Mouse (Mus musculus): ENCODE measurements at regions not wholly inside any gene's neighbourhood (a gene's known extent, or its start where the extent isn't known, plus 50 kb on each side); places are given as distances from the start of the nearest gene placed in this dataset.

DNA sequence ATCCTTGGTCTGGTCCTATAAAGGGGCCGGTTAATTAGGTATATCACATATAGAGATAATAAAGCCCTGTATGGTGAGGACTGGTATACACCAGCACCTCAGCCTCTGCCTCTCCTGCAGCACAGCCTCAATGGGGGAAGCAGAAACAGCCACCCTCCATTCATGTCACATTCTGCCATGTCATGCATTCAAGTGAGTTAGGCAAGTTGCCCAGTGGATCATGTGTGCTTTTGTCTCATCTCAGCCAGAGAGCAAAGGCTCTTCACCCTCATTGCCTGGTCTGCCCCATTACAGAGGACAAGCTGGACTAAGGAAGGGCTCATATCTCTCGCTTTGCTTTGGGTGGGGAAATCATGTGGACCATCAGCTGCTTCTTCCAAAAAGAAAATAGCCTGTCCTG lies 85.4 kb downstream of the 1810010D01Rik start:
- Histone ChIP-seq H3K27ac (ENCODE audit: low read depth, low read length) (no peak overlapping the region), H3K9me3 (ENCODE audit: low read length) (no peaks in the 10 kb centered on the region), H3K4me1 (ENCODE audit: insufficient read depth) (no peaks in the 10 kb centered on the region), H3K27me3 (ENCODE audit: insufficient read depth, low read length) (no peaks in the 10 kb centered on the region), H3K4me2 (ENCODE audit: low read depth) (no peak overlapping the region), H3K9ac (no peak overlapping the region), H3K36me3 (ENCODE audit: insufficient read depth) (no peaks in the 10 kb centered on the region), H3K4me3 (ENCODE audit: low read depth, low read length) (no peak overlapping the region)
- DNase-seq: peak; percentile 29
- no peak for ATAC-seq
- WGBS: 65% methylated on average over 2 of the region's 2 CpGs
- TF ChIP-seq CTCF (IDR thresholded peaks at IDR 0.05; ENCODE audit: low read depth): no peak

DNA sequence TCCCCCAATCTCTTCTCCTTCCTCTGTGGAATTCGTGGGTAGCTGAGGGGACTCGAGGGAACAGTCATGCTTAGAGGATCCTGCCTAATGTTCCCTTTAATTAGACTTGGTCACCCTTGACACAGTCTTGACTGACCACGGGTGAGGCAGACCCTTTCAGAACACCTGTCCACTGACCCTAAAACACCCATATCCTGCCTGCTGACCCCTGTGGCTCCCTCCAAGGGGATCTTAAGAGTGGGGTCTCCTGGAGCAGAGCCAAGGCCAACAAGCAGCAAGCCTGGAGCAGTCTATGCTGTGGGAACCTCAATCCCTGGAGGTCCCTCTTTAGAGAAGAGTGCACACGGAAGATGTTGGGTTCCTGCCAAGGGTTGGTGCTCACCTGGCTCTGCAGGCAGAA lies 89.5 kb downstream of the 1810010D01Rik start:
- Histone ChIP-seq H3K4me1 (ENCODE audit: insufficient read depth) (no peaks in the 10 kb centered on the region), H3K4me2 (ENCODE audit: low read depth) (no peak overlapping the region), H3K27ac (ENCODE audit: low read depth, low read length) (no peak overlapping the region), H3K9ac (no peak overlapping the region), H3K36me3 (ENCODE audit: insufficient read depth) (no peaks in the 10 kb centered on the region), H3K4me3 (ENCODE audit: low read depth, low read length) (no peak overlapping the region), H3K27me3 (ENCODE audit: insufficient read depth, low read length) (no peaks in the 10 kb centered on the region), H3K9me3 (ENCODE audit: low read length) (no peaks in the 10 kb centered on the region)
- DNase-seq (no peak), ATAC-seq (no peak)
- TF ChIP-seq CTCF (IDR thresholded peaks at IDR 0.05; ENCODE audit: low read depth): no peak
- WGBS: 77% methylated on average over 4 of the region's 4 CpGs

DNA sequence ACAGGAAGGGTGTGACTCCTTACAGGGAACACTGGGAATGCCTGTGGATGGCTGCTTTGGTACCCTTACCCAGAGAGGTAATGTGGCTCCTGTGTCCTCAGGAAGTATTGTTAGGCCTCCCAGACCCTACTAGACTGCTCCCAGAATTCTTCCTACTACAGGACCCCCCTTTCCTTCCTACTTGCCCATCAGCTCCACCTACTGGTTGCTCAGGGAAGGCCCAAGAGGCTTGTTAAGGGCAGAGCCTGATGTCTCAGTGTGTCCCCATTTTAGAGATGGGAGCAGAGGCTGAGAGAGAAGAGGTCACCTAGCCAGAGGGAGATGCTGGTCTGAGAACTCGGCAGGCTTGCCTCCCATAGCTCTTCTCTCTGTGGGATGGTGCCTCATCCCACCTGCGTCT lies 93.3 kb downstream of the 1810010D01Rik start:
- H3K9ac ChIP-seq: no peak overlapping the region
- DNase-seq: no peak
- 92% methylated on average over 2 of the region's 2 CpGs for WGBS
- H3K27ac ChIP-seq (ENCODE audit: low read depth, low read length): no peak overlapping the region
- H3K4me3 ChIP-seq (ENCODE audit: low read depth, low read length): no peak overlapping the region
- peak; percentile 41 for TF ChIP-seq CTCF (IDR thresholded peaks at IDR 0.05; ENCODE audit: low read depth)
- H3K36me3 ChIP-seq (ENCODE audit: insufficient read depth): no peaks in the 10 kb centered on the region
- H3K4me1 ChIP-seq (ENCODE audit: insufficient read depth): no peaks in the 10 kb centered on the region
- H3K4me2 ChIP-seq (ENCODE audit: low read depth): no peak overlapping the region
- no peaks in the 10 kb centered on the region for H3K9me3 ChIP-seq (ENCODE audit: low read length)
- H3K27me3 ChIP-seq (ENCODE audit: insufficient read depth, low read length): no peaks in the 10 kb centered on the region
- no peak for ATAC-seq

DNA sequence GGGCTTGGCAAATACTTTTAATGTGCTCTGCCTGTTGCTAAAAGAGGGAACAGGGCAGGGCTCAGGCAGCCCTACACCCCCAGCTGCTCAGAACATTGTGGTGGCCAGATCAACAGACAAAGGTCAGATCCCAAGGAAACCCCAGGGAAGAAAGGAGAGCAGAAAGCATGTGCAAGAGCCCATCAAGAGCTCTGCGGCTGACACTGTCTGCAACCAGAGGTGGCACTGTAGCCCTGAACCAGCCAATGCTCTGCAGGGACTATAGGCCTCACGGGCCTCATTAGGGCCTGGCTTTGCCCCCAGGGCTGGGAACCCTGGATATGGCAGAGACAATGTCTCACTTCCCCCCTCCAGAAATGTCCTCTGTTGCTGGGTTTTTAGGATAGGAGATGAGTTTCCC lies 93.8 kb downstream of the 1810010D01Rik start:
- Histone ChIP-seq H3K9me3 (ENCODE audit: low read length) (no peaks in the 10 kb centered on the region), H3K27ac (ENCODE audit: low read depth, low read length) (no peak overlapping the region), H3K4me1 (ENCODE audit: insufficient read depth) (no peaks in the 10 kb centered on the region), H3K27me3 (ENCODE audit: insufficient read depth, low read length) (no peaks in the 10 kb centered on the region), H3K9ac (no peak overlapping the region), H3K36me3 (ENCODE audit: insufficient read depth) (no peaks in the 10 kb centered on the region), H3K4me2 (ENCODE audit: low read depth) (no peak overlapping the region), H3K4me3 (ENCODE audit: low read depth, low read length) (no peak overlapping the region)
- TF ChIP-seq CTCF (IDR thresholded peaks at IDR 0.05; ENCODE audit: low read depth): no peak
- DNase-seq: no peak
- ATAC-seq: no peak
- 40% methylated on average over 2 of the region's 2 CpGs for WGBS

DNA sequence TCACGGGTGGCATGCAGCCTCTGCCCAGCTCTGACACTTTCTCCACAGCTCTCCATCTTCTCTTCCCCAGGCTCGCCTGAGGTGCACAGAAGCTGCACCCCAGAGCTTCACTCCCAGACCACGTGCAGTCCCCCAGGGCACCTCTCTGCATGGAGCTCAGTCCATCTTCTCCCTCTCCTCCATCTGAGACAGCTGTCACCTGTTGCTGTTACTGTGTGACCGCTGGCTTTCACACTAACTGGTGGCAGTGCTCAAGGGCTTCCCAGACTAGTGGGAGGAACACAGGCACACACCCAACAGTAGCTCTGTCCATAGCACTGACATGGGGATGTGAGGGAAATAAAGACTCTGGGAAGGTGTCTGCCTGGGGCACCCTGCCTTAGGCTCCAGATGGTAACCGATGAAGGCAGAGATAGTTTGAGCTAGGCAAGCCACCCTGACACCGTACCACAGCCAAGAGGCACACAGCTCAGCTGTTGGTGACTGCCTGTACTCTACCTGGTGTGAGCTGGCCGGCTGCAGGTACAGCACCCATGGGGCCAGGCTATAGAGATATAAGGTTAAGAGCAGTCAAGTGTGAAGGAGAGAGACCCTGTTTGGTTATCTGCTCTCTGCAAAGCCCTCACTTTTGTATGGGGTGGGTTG lies 94.9 kb downstream of the 1810010D01Rik start:
- no peak for ATAC-seq
- H3K36me3 ChIP-seq (ENCODE audit: insufficient read depth): no peaks in the 10 kb centered on the region
- no peak overlapping the region for H3K4me3 ChIP-seq (ENCODE audit: low read depth, low read length)
- no peak overlapping the region for H3K9ac ChIP-seq
- DNase-seq: no peak
- H3K27me3 ChIP-seq (ENCODE audit: insufficient read depth, low read length): no peaks in the 10 kb centered on the region
- no peak overlapping the region for H3K27ac ChIP-seq (ENCODE audit: low read depth, low read length)
- TF ChIP-seq CTCF (IDR thresholded peaks at IDR 0.05; ENCODE audit: low read depth): no peak
- 90% methylated on average over 7 of the region's 7 CpGs for WGBS
- H3K4me2 ChIP-seq (ENCODE audit: low read depth): no peak overlapping the region
- H3K9me3 ChIP-seq (ENCODE audit: low read length): no peaks in the 10 kb centered on the region
- H3K4me1 ChIP-seq (ENCODE audit: insufficient read depth): no peaks in the 10 kb centered on the region

DNA sequence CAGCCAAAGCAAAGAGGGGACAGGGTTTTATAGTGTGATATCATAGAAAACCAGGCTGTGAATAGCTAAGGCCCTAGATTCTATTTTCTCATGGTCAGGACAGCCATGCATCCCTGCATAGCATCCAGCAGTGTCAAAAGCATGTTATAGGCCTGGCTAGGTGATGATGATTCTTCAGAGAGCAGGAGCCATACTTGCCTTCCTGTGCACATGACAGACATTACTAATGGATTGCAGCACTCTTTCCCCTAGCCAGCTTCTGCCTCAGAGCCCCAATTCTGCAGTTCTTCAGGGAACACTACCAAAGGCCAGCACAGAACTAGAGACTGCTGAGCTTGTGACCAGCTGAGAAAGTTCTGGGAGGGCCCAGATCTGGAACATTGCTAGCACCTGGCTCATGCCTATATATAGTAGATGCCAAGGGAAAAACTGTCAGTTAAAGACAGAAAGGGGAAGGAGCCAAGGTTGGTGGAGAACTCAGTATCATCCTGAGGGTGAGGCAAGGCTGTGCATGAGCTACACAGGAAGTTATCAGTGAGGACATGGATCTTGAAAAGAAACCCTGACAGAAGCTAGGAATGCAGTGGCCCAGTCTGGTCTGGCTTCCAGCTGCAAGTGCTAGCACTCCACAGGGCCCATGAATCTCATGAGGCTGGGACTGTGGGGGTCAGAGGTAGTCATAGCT lies 95.6 kb downstream of the 1810010D01Rik start:
- H3K4me1 ChIP-seq (ENCODE audit: insufficient read depth): no peaks in the 10 kb centered on the region
- H3K27me3 ChIP-seq (ENCODE audit: insufficient read depth, low read length): no peaks in the 10 kb centered on the region
- no peak overlapping the region for H3K9ac ChIP-seq
- DNase-seq (no peak), ATAC-seq (no peak)
- H3K9me3 ChIP-seq (ENCODE audit: low read length): no peaks in the 10 kb centered on the region
- no peak overlapping the region for H3K27ac ChIP-seq (ENCODE audit: low read depth, low read length)
- H3K36me3 ChIP-seq (ENCODE audit: insufficient read depth): no peaks in the 10 kb centered on the region
- TF ChIP-seq CTCF (IDR thresholded peaks at IDR 0.05; ENCODE audit: low read depth): no peak
- no peak overlapping the region for H3K4me2 ChIP-seq (ENCODE audit: low read depth)
- no peak overlapping the region for H3K4me3 ChIP-seq (ENCODE audit: low read depth, low read length)

DNA sequence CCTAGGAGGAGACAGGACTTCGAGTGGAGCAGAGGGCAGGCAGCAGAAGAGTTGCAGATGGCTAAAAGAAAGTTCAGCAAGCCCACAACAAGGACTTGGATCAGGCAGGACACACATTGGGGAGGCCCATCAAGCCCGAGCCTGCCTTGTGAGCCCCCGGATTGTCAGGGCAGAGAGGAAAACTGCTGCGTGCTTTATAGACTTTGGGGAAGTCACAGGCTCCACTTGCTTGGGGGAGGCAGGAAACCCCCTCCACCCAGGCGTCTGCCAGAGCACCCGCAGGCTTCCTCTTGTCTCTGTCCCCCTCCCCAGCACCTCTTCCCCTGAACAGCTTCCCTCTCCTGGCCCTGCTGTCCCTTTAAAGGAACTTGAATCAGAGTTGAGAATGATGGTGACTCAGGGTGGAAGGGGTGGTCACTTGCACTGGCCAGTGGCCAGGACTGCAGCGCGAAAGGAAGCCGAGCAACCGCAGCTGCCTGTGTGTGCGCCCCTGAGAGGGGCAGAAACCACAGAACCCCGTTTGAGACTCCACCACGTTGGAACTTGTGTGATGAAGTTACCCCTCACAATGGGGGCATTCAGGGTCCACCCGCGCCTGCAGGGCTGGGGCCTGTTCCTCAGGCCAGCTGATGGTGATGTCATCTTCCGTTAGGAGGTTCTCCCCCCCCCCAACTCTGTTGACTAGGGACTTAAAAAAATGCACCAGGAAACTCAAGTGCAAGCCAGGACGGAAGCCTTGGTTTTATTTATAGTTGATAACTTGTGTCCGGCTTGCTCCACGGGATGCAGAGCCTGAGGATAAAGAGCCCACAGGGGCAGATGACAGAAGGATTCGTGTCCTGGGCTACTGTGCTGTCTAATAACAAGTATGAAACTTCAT lies 96.4 kb downstream of the 1810010D01Rik start:
- H3K9ac ChIP-seq: no peak overlapping the region
- H3K4me2 ChIP-seq (ENCODE audit: low read depth): no peak overlapping the region

More for the DNA sequence above, 96.4 kb downstream of the 1810010D01Rik start:
- no peak for TF ChIP-seq CTCF (IDR thresholded peaks at IDR 0.05; ENCODE audit: low read depth)
- WGBS: 33% methylated on average over 20 of the region's 20 CpGs
- Histone ChIP-seq H3K27ac (ENCODE audit: low read depth, low read length) (peak overlapping the region; percentile 31; the same call in 1 of the 2 replicates), H3K9me3 (ENCODE audit: low read length) (no peaks in the 10 kb centered on the region), H3K4me3 (ENCODE audit: low read depth, low read length) (no peak overlapping the region), H3K36me3 (ENCODE audit: insufficient read depth) (no peaks in the 10 kb centered on the region), H3K27me3 (ENCODE audit: insufficient read depth, low read length) (no peaks in the 10 kb centered on the region), H3K4me1 (ENCODE audit: insufficient read depth) (no peaks in the 10 kb centered on the region)
- peak; percentile 58 for DNase-seq
- ATAC-seq: peak; percentile 85
